Mouse (Mus musculus) T-helper 17 cell (primary cell): Measurements from ENCODE around the gene Smim8.
"Not testable (repeated sequence)": the region's sequence is repeated elsewhere in the genome, so short reads cannot be mapped to it uniquely, and the experiment has no call there.

Source experiments
- in situ Hi-C, 2 experiments: fragments of 300-600 bp; cut with MboI, MseI; formaldehyde crosslinking; loops; 1 replicate in 1 of 2; 2 replicates in 1 of 2; pipeline ENCODE4 v1.15.1; 2025; ENCODE audit warnings: high pct_unique_total_duplicates in 2 of 2

The Smim8 gene

GRCm38 (mm10) chr4:34777677-34778527, at the start of gene Smim8:
Gene Smim8, minus strand, starts transcription at chr4:34778423.
- in situ Hi-C loops: loop anchor here in 1 of 2 experiments (5.0 kb wide), 1 partner anchor 86 kb away; no protein-coding TSS in a partner anchor

- in situ Hi-C loops: no loop called here
These were observed 45.7 kb upstream of the Smim8 start for GRCm38 (mm10) chr4:34823901-34824300.

GRCm38 (mm10) chr4:34819904-34820303, 41.7 kb upstream of the Smim8 start:
- in situ Hi-C loops: no loop called here

- in situ Hi-C loops: no loop called here
These were observed 23.2 kb upstream of the Smim8 start for GRCm38 (mm10) chr4:34801166-34802034.

- in situ Hi-C loops: no loop called here
These were observed 19.8 kb upstream of the Smim8 start for GRCm38 (mm10) chr4:34798005-34798404.

GRCm38 (mm10) chr4:34797294-34797983, 19.2 kb upstream of the Smim8 start:
- in situ Hi-C loops: no loop called here

- in situ Hi-C loops: no loop called here
These were observed 18.1 kb upstream of the Smim8 start for GRCm38 (mm10) chr4:34796294-34796693.

- in situ Hi-C loops: no loop called here
These were observed 8.3 kb upstream of the Smim8 start for GRCm38 (mm10) chr4:34786476-34786875.

GRCm38 (mm10) chr4:34785646-34786045, 7.4 kb upstream of the Smim8 start:
- in situ Hi-C loops: no loop called here

GRCm38 (mm10) chr4:34784865-34785264, 6.6 kb upstream of the Smim8 start:
- in situ Hi-C loops: loop anchor here in 1 of 2 experiments (5.0 kb wide), 2 partner anchors 103 to 137 kb away; no protein-coding TSS in a partner anchor

GRCm38 (mm10) chr4:34782730-34783129, 4.5 kb upstream of the Smim8 start:
- in situ Hi-C loops: loop anchor here in 1 of 2 experiments (5.0 kb wide), 2 partner anchors 100 to 140 kb away; no protein-coding TSS in a partner anchor

- in situ Hi-C loops: no loop called here
These were observed 6.4 kb downstream of the Smim8 start for GRCm38 (mm10) chr4:34771652-34772371.

- in situ Hi-C loops: no loop called here
These were observed 22.1 kb downstream of the Smim8 start, which contains the start of gene Gm136 for GRCm38 (mm10) chr4:34756163-34756562. Gene Gm136, minus strand, starts transcription at chr4:34756263.

- in situ Hi-C loops: no loop called here
These were observed 29.0 kb downstream of the Smim8 start for GRCm38 (mm10) chr4:34749236-34749635.

GRCm38 (mm10) chr4:34734461-34734860, 43.8 kb downstream of the Smim8 start:
- in situ Hi-C loops: no loop called here

GRCm38 (mm10) chr4:34733415-34733814, 44.8 kb downstream of the Smim8 start:
- in situ Hi-C loops: not testable (repeated sequence)

GRCm38 (mm10) chr4:34729851-34730341, 48.3 kb downstream of the Smim8 start, which contains the start of gene Cfap206:
Gene Cfap206, minus strand, starts transcription at chr4:34730206.
- in situ Hi-C loops: no loop called here

GRCm38 (mm10) chr4:34725710-34726109, 52.5 kb downstream of the Smim8 start:
- in situ Hi-C loops: not testable (repeated sequence)

- in situ Hi-C loops: no loop called here
These were observed 53.9 kb downstream of the Smim8 start for GRCm38 (mm10) chr4:34724306-34724705.

GRCm38 (mm10) chr4:34723186-34723585, 55.0 kb downstream of the Smim8 start:
- in situ Hi-C loops: no loop called here
